Mouse (Mus musculus) midbrain, embryonic 12.5 days (tissue): ENCODE data around the gene Ppm1g. TPM values are rescaled to one million over a fixed set of nuclear protein-coding genes. Genes with fewer than 3 reads are reported as not detected.

ENCODE experiments used
- ATAC-seq: fragments of 200-750 bp; cut with Nextera tagmentation; 2 replicates; pipeline ENCODE4 v1.8.0; 2017; ENCODE audit warnings: low read depth, moderate TSS enrichment, moderate library complexity; ENCODE audit not compliant: low FRiP score
- H3K27ac ChIP-seq: fragments of 300-500 bp; sonication (generic); replicated peaks from 2 replicates; pipeline ENCODE4 v1.5.1; 2016; ENCODE audit warnings: mild to moderate bottlenecking
- H3K27me3 ChIP-seq: fragments of 300-500 bp; sonication (generic); 2 replicates; pipeline ENCODE4 v1.6.1; 2016; ENCODE audit warnings: mild to moderate bottlenecking
- H3K36me3 ChIP-seq: fragments of 300-500 bp; sonication (generic); 2 replicates; pipeline ENCODE4 v1.6.1; 2016
- H3K4me1 ChIP-seq: fragments of 300-500 bp; sonication (generic); 2 replicates; pipeline ENCODE4 v1.6.1; 2016
- H3K4me2 ChIP-seq: fragments of 300-500 bp; sonication (generic); replicated peaks from 2 replicates; pipeline ENCODE4 v1.6.1; 2016; ENCODE audit warnings: mild to moderate bottlenecking, moderate library complexity
- H3K4me3 ChIP-seq: fragments of 300-500 bp; sonication (generic); 2 replicates; pipeline ENCODE4 v1.5.1; 2016; ENCODE audit warnings: mild to moderate bottlenecking
- H3K9ac ChIP-seq: fragments of 300-500 bp; sonication (generic); replicated peaks from 2 replicates; pipeline ENCODE4 v1.6.1; 2016; ENCODE audit warnings: mild to moderate bottlenecking, moderate library complexity
- H3K9me3 ChIP-seq: fragments of 300-500 bp; sonication (generic); 2 replicates; pipeline ENCODE4 v1.6.1; 2016; ENCODE audit warnings: mild to moderate bottlenecking
- WGBS: fragments of 180-500 bp; shearing (Covaris S2); methylation state at CpG from one replicate; pipeline ENCODE4 v1.1.7; 2016; 5-methylcytosine and 5-hydroxymethylcytosine counted together
- polyA plus RNA-seq: library from polyadenylated mRNA; unstranded; fragments of >200 nt; fragmentation: Nextera tagmentation; extraction: Ambion mirVana; gene quantifications from 2 replicates; pipeline ENCODE4 v1.2.1, GENCODE M21; 2016

Gene Ppm1g
- polyA plus RNA-seq, 1 experiment from 2014 or later = 163 TPM

- Histone ChIP-seq H3K9me3 (no peaks in the 10 kb centered on the region), H3K4me3 (no peak overlapping the region), H3K36me3 (peaks cover 96% of the 10 kb centered on the region), H3K4me1 (peaks cover 9% of the 10 kb centered on the region), H3K27ac (no peak overlapping the region), H3K27me3 (peaks cover 14% of the 10 kb centered on the region), H3K9ac (no peak overlapping the region), H3K4me2 (no peak overlapping the region)
- WGBS = 65% methylated on average over 4 of the region's 4 CpGs
- no peak for ATAC-seq
Observed at GRCm38 (mm10) chr5:31250716-31251115, 30.2 kb upstream of the Ppm1g start.

GRCm38 (mm10) chr5:31242191-31242590 is 21.7 kb upstream of the Ppm1g start:
- Histone ChIP-seq H3K36me3 (peaks cover 37% of the 10 kb centered on the region), H3K9ac (peak overlapping the region; percentile 96), H3K4me3 (peak overlapping the region; percentile 98), H3K27me3 (no peaks in the 10 kb centered on the region), H3K27ac (no peak overlapping the region; the same call in 1 of the 2 replicates), H3K9me3 (no peaks in the 10 kb centered on the region), H3K4me1 (peaks cover 8% of the 10 kb centered on the region), H3K4me2 (peak overlapping the region; percentile 84)
- 23% methylated on average over 10 of the region's 10 CpGs for WGBS
- no peak for ATAC-seq

GRCm38 (mm10) chr5:31241522-31242034 is 21.1 kb upstream of the Ppm1g start:
- H3K27ac ChIP-seq = peak overlapping the region; percentile 98
- ATAC-seq = no peak

GRCm38 (mm10) chr5:31240637-31241521 is 20.4 kb upstream of the Ppm1g start, which contains the start of the genes Nrbp1 and Gm9970:
TSS of gene Nrbp1 (plus strand) at chr5:31240864.
TSS of gene Gm9970 (minus strand) at chr5:31241232.
- peaks cover 24% of the 10 kb centered on the region for H3K36me3 ChIP-seq
- peak; percentile 98 for ATAC-seq

More at GRCm38 (mm10) chr5:31241522-31242034, 21.1 kb upstream of the Ppm1g start:
- under 1% methylated on average over 13 of the region's 13 CpGs for WGBS
- no peaks in the 10 kb centered on the region for H3K9me3 ChIP-seq
- peaks cover 8% of the 10 kb centered on the region for H3K4me1 ChIP-seq
- no peaks in the 10 kb centered on the region for H3K27me3 ChIP-seq
- peak overlapping the region; percentile 96 for H3K9ac ChIP-seq
- H3K4me3 ChIP-seq = peak overlapping the region; percentile 98
- H3K4me2 ChIP-seq = peak overlapping the region; percentile 84
- H3K36me3 ChIP-seq = peaks cover 31% of the 10 kb centered on the region

GRCm38 (mm10) chr5:31226641-31227040 is 6.2 kb upstream of the Ppm1g start:
- Histone ChIP-seq H3K4me1 (peaks cover 2% of the 10 kb centered on the region; the same call in 1 of the 2 replicates), H3K36me3 (no peaks in the 10 kb centered on the region), H3K27me3 (no peaks in the 10 kb centered on the region), H3K27ac (no peak overlapping the region), H3K9ac (no peak overlapping the region), H3K4me3 (no peak overlapping the region), H3K4me2 (no peak overlapping the region), H3K9me3 (no peaks in the 10 kb centered on the region)
- 71% methylated on average over 1 of the region's 1 CpGs for WGBS
- no peak for ATAC-seq

More at GRCm38 (mm10) chr5:31240637-31241521, 20.4 kb upstream of the Ppm1g start, which contains the start of the genes Nrbp1 and Gm9970:
- Histone ChIP-seq H3K9me3 (no peaks in the 10 kb centered on the region), H3K27me3 (no peaks in the 10 kb centered on the region), H3K4me3 (peak within 1 kb of the TSS; percentile 98), H3K27ac (peak within 1 kb of the TSS; percentile 98), H3K4me1 (peaks cover 8% of the 10 kb centered on the region), H3K4me2 (peak within 1 kb of the TSS; percentile 84), H3K9ac (peak within 1 kb of the TSS; percentile 96)
- under 1% methylated on average over 85 of the region's 103 CpGs for WGBS

GRCm38 (mm10) chr5:31222696-31223095 is 2.2 kb upstream of the Ppm1g start:
- Histone ChIP-seq H3K9ac (no peak overlapping the region), H3K4me1 (peaks cover 16% of the 10 kb centered on the region), H3K4me2 (no peak overlapping the region), H3K27me3 (no peaks in the 10 kb centered on the region), H3K36me3 (no peaks in the 10 kb centered on the region), H3K4me3 (no peak overlapping the region), H3K9me3 (no peaks in the 10 kb centered on the region), H3K27ac (no peak overlapping the region)
- ATAC-seq = no peak
- 95% methylated on average over 9 of the region's 9 CpGs for WGBS

- H3K27ac ChIP-seq = peak overlapping the region; percentile 95
- H3K4me3 ChIP-seq = peak overlapping the region; percentile 97
- H3K9me3 ChIP-seq = no peaks in the 10 kb centered on the region
- WGBS = 11% methylated on average over 11 of the region's 11 CpGs
- H3K4me2 ChIP-seq = peak overlapping the region; percentile 83
- peak overlapping the region; percentile 92 for H3K9ac ChIP-seq
- no peak for ATAC-seq
- H3K27me3 ChIP-seq = no peaks in the 10 kb centered on the region
- peaks cover 16% of the 10 kb centered on the region for H3K4me1 ChIP-seq
- H3K36me3 ChIP-seq = no peaks in the 10 kb centered on the region
Observed at GRCm38 (mm10) chr5:31221304-31221945, 938 bp upstream of the Ppm1g start.

GRCm38 (mm10) chr5:31219911-31220447 is 508 bp downstream of the Ppm1g start:
- no peak; the same call in none of the 2 replicates for ATAC-seq
- H3K9me3 ChIP-seq = no peaks in the 10 kb centered on the region
- H3K4me2 ChIP-seq = peak overlapping the region; percentile 83
- H3K27me3 ChIP-seq = no peaks in the 10 kb centered on the region
- H3K4me1 ChIP-seq = peaks cover 16% of the 10 kb centered on the region
- peak overlapping the region; percentile 95 for H3K27ac ChIP-seq
- WGBS = under 1% methylated on average over 40 of the region's 40 CpGs
- H3K9ac ChIP-seq = peak overlapping the region; percentile 92
- H3K36me3 ChIP-seq = no peaks in the 10 kb centered on the region
- H3K4me3 ChIP-seq = peak overlapping the region; percentile 97

GRCm38 (mm10) chr5:31219474-31219873 is 1.0 kb downstream of the Ppm1g start:
- peak overlapping the region; percentile 92 for H3K9ac ChIP-seq
- H3K4me2 ChIP-seq = peak overlapping the region; percentile 83
- WGBS = 2% methylated on average over 11 of the region's 11 CpGs
- no peak for ATAC-seq
- H3K4me3 ChIP-seq = peak overlapping the region; percentile 97
- H3K4me1 ChIP-seq = peaks cover 16% of the 10 kb centered on the region
- no peaks in the 10 kb centered on the region for H3K9me3 ChIP-seq
- H3K27me3 ChIP-seq = no peaks in the 10 kb centered on the region
- peak overlapping the region; percentile 95 for H3K27ac ChIP-seq
- no peaks in the 10 kb centered on the region for H3K36me3 ChIP-seq

- no peak for ATAC-seq
- peak overlapping the region; percentile 97 for H3K4me3 ChIP-seq
- H3K27ac ChIP-seq = no peak overlapping the region
- no peak overlapping the region for H3K9ac ChIP-seq
- no peaks in the 10 kb centered on the region for H3K36me3 ChIP-seq
- peak overlapping the region; percentile 83 for H3K4me2 ChIP-seq
- peaks cover 16% of the 10 kb centered on the region for H3K4me1 ChIP-seq
- no peaks in the 10 kb centered on the region for H3K27me3 ChIP-seq
- H3K9me3 ChIP-seq = no peaks in the 10 kb centered on the region
- WGBS = 2% methylated on average over 2 of the region's 2 CpGs
Observed at GRCm38 (mm10) chr5:31219070-31219469, 1.4 kb downstream of the Ppm1g start.

GRCm38 (mm10) chr5:31218294-31218693 is 2.2 kb downstream of the Ppm1g start:
- Histone ChIP-seq H3K9ac (no peak overlapping the region), H3K4me3 (no peak overlapping the region), H3K27me3 (no peaks in the 10 kb centered on the region), H3K4me2 (no peak overlapping the region), H3K36me3 (no peaks in the 10 kb centered on the region), H3K9me3 (no peaks in the 10 kb centered on the region), H3K4me1 (peaks cover 16% of the 10 kb centered on the region), H3K27ac (no peak overlapping the region)
- WGBS = 72% methylated on average over 7 of the region's 7 CpGs
- no peak for ATAC-seq
